Mouse (Mus musculus) spleen, adult 2 months (tissue): ENCODE measurements around the gene Prkg1. TPM values are rescaled to one million over a fixed set of nuclear protein-coding genes. Genes with fewer than 3 reads are reported as not detected.

Experiments
- DNase-seq, 2 experiments: peaks; one replicate each; pipeline versions ENCODE4 v3.0.0 to v3.0.0-alpha.2; 2012 to 2021; ENCODE audit warnings: low spot score in 2 of 2, low read depth in 1 of 2
- H3K27ac ChIP-seq: fragments of 200-500 bp; 2 replicates; pipeline ENCODE4 v1.5.1; 2012; ENCODE audit warnings: low read length, inconsistent platforms; ENCODE audit not compliant: insufficient read depth
- H3K27me3 ChIP-seq: fragments of 200-500 bp; 2 replicates; pipeline ENCODE4 v1.6.1; 2012; ENCODE audit warnings: mild to moderate bottlenecking, moderate library complexity, low read length, inconsistent platforms; ENCODE audit not compliant: control insufficient read depth, insufficient read depth
- H3K36me3 ChIP-seq: fragments of 200-500 bp; 2 replicates; pipeline ENCODE4 v1.6.1; 2012; ENCODE audit warnings: mild to moderate bottlenecking, low read length, inconsistent platforms; ENCODE audit not compliant: control insufficient read depth, insufficient read depth
- H3K4me1 ChIP-seq: fragments of 200-500 bp; 2 replicates; pipeline ENCODE4 v1.6.1; 2011; ENCODE audit warnings: inconsistent platforms; ENCODE audit not compliant: control insufficient read depth, insufficient read depth, insufficient read length
- H3K4me3 ChIP-seq: fragments of 200-500 bp; 2 replicates; pipeline ENCODE4 v1.5.1; 2011; ENCODE audit warnings: mild to moderate bottlenecking, inconsistent platforms; ENCODE audit not compliant: insufficient read depth, insufficient read length; ENCODE audit errors: extremely low read depth
- CTCF ChIP-seq: fragments of 200-500 bp; IDR thresholded peaks from 2 replicates; pipeline ENCODE4 v1.5.1; 2011; ENCODE audit warnings: mild to moderate bottlenecking, inconsistent platforms; ENCODE audit not compliant: insufficient read depth, insufficient read length, insufficient replicate concordance; ENCODE audit errors: extremely low read depth
- POLR2A ChIP-seq: fragments of 200-500 bp; IDR thresholded peaks from 2 replicates; pipeline ENCODE4 v1.6.1; 2011; ENCODE audit warnings: low read depth, low read length, inconsistent platforms
- WGBS: fragments of 180-500 bp; shearing (Covaris S2); methylation state at CpG from one replicate; pipeline ENCODE4 v1.1.7; 2018; 5-methylcytosine and 5-hydroxymethylcytosine counted together
- polyA plus RNA-seq: library from polyadenylated mRNA; depleted of rRNA; stranded (reverse); fragments of >200 nt; gene quantifications from 2 replicates; pipeline ENCODE4 v1.2.3, GENCODE M21; 2012

The Prkg1 gene
- polyA plus RNA-seq, 1 experiment, result 0.33 TPM

GRCm38 (mm10) chr19:30833045-30833651 lies 931.7 kb downstream of the Prkg1 start:
- TF ChIP-seq POLR2A (no peak), CTCF (no peak)
- Histone ChIP-seq H3K4me1 (no peaks in the 10 kb centered on the region), H3K27ac (no peak overlapping the region), H3K27me3 (no peaks in the 10 kb centered on the region), H3K36me3 (no peaks in the 10 kb centered on the region), H3K4me3 (no peak overlapping the region)
- WGBS, result 83% methylated on average over 1 of the region's 1 CpGs
- DNase-seq, result no peak

DNA sequence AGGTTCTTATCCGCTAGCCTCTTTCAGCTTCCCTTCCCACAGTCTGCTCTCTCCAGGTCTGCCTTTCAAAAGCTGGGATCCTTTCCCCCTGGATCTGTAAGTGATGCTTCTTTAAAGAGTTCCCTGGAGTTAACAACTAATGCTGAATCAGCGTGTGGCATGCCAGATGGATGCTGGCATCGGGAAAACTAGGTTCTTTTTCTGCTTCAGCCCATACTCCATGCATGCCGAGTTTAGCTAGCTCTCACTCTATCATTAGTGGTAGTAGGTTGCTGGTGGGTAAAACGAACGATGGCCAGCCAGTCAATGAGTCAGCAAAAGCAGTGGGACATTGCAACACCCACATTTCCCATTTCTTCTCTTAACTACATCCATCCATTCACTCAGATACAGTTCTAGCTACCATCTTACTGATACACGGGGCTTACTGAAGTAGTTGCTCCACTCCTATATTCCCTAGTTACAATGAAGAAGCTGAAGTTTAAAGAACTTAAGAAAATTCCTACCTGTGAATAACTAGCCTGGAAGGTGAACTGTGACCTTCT lies 935.5 kb downstream of the Prkg1 start:
- Histone ChIP-seq H3K4me1 (no peaks in the 10 kb centered on the region), H3K27ac (no peak overlapping the region), H3K36me3 (no peaks in the 10 kb centered on the region), H3K27me3 (no peaks in the 10 kb centered on the region), H3K4me3 (no peak overlapping the region)
- TF ChIP-seq CTCF (no peak), POLR2A (no peak)
- no peak for DNase-seq
- 87% methylated on average over 7 of the region's 7 CpGs for WGBS

DNA sequence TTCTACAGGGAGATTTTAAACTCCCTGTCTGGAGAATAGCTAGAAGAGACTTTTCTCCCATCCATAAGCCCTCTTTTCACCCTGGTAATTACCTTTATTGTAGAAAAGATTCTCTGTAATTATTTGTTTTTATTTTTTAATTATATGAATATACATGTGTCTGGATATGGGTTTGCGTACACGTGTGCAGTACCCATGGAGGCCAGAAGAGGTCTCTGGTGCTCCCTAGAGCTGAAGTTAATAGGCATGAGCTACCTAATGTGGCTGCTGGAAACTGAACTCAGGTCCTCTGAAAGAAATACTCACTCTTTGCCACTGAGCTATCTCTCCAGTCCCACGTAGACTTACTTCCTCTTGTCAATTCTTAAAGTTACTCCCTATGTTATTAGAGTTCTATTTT lies 937.0 kb downstream of the Prkg1 start:
- 86% methylated on average over 3 of the region's 3 CpGs for WGBS
- no peaks in the 10 kb centered on the region for H3K27me3 ChIP-seq
- no peaks in the 10 kb centered on the region for H3K36me3 ChIP-seq
- H3K4me3 ChIP-seq, result no peak overlapping the region
- no peak for TF ChIP-seq POLR2A
- no peak for TF ChIP-seq CTCF
- no peak for DNase-seq
- no peak overlapping the region for H3K27ac ChIP-seq
- no peaks in the 10 kb centered on the region for H3K4me1 ChIP-seq

GRCm38 (mm10) chr19:30826106-30826505 lies 938.7 kb downstream of the Prkg1 start:
- Histone ChIP-seq H3K4me1 (no peaks in the 10 kb centered on the region), H3K36me3 (no peaks in the 10 kb centered on the region), H3K27me3 (no peaks in the 10 kb centered on the region), H3K4me3 (no peak overlapping the region), H3K27ac (no peak overlapping the region)
- DNase-seq, result no peak
- WGBS, result 89% methylated on average over 2 of the region's 2 CpGs
- no peak for TF ChIP-seq CTCF
- no peak for TF ChIP-seq POLR2A

DNA sequence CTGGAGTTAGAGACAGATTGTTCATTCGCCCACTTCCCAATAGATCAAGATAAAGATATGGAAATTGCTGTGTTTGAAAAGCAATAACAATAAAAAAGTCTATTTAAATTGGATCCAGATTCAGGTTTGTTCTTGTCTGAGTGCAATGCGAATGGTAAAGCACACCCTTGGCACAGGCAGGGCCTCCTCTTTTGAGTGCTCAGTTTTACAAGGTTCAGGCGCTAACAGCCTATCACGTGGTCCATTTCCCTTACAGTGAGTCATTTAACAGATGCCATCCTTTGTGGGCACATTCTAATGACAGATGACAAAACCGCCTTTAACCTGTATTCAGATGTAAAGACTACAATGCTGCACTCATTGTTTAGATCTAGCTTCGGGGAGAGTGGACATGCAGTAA lies 949.2 kb downstream of the Prkg1 start:
- H3K36me3 ChIP-seq, result no peaks in the 10 kb centered on the region
- H3K27ac ChIP-seq, result no peak overlapping the region
- H3K4me3 ChIP-seq, result no peak overlapping the region
- H3K4me1 ChIP-seq, result no peaks in the 10 kb centered on the region
- no peak for TF ChIP-seq POLR2A
- TF ChIP-seq CTCF, result no peak
- no peaks in the 10 kb centered on the region for H3K27me3 ChIP-seq
- DNase-seq, result no peak
- WGBS, result 55% methylated on average over 6 of the region's 6 CpGs

DNA sequence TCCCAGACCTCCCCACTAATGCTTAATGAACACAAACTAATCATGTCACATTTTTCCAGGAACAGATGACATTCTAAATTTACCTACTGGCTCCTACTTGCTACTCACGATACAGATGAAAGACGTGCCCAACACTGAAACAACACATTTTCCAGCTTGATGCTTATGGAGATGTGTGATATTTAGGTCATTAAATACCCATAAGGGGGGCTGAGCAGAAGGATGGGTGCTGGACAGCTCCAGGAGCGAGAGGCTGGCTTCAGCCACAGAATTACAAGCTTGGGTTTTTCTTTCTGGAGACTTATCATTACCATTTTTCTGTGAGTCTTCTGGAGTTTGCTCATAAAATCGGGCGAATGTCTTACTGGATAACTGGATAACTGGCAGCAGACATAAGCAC lies 958.6 kb downstream of the Prkg1 start:
- TF ChIP-seq POLR2A, result no peak
- TF ChIP-seq CTCF, result no peak
- DNase-seq, result no peak

GRCm38 (mm10) chr19:30780803-30781202 lies 984.0 kb downstream of the Prkg1 start:
- WGBS, result 60% methylated on average over 2 of the region's 2 CpGs
- no peaks in the 10 kb centered on the region for H3K36me3 ChIP-seq
- no peak for TF ChIP-seq CTCF
- no peak for TF ChIP-seq POLR2A
- H3K4me1 ChIP-seq, result no peaks in the 10 kb centered on the region
- no peak overlapping the region for H3K27ac ChIP-seq
- DNase-seq, result no peak
- H3K27me3 ChIP-seq, result no peaks in the 10 kb centered on the region
- H3K4me3 ChIP-seq, result no peak overlapping the region

More for the DNA sequence above, 958.6 kb downstream of the Prkg1 start:
- Histone ChIP-seq H3K4me1 (no peaks in the 10 kb centered on the region), H3K27me3 (no peaks in the 10 kb centered on the region), H3K36me3 (no peaks in the 10 kb centered on the region), H3K27ac (no peak overlapping the region), H3K4me3 (no peak overlapping the region)
- 90% methylated on average over 5 of the region's 5 CpGs for WGBS
